Mouse (Mus musculus): ENCODE results near the gene Arhgef15. TPM values are rescaled to one million over a fixed set of nuclear protein-coding genes. Genes with fewer than 3 reads are reported as not detected.

The Arhgef15 gene
- polyA plus RNA-seq, 1 experiment from 2014 or later = 7.3 TPM

DNA sequence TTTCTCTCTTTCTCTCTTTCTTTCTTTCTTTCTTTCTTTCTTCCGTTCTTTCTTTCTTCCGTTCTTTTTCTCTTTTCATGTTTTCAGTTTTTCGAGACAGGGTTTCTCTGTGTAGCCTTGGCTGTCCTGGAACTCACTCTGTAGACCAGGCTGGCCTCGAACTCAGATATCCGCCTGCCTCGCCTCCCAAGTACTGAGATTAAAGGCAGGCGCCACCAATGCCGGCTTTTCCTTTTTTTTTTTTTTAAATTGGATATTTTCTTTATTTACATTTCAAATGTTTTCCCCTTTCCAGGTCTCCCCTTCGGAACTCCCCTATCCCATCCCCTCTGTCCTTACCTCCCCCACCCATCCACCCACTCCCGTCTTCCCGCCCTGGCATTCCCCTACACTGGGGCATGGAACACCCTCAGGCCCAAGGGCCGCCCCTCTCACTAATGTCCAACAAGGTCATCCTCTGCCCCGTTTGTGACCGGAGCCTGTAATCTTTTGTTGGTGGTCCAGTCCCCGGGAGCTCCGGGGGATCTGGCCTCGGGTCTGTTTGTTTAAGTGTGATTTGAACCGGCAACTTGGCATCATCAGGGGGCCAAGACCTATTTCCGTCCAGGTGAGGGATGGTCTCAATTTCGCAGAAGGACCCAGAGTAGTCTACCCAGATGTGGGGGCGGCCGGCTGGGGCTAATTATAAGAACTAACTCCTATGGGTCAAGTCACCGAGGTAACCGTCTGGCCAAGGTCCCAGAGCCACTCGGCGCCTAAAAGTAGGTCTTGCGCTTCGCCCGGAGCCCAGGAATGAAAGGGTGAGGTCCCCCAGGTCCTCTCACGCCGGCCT, 56.5 kb downstream of the Arhgef15 start:
- H3K4me1 ChIP-seq (ENCODE audit: control insufficient read depth, insufficient read depth, low read length) = no peaks in the 10 kb centered on the region; the same call in 1 of the 2 replicates
- peaks cover 31% of the 10 kb centered on the region for H3K36me3 ChIP-seq (ENCODE audit: control insufficient read depth, insufficient read depth, low read length)
- ATAC-seq (ENCODE audit: low read depth) (no peak; the same call in 1 of the 2 replicates), DNase-seq (ENCODE audit: low spot score) (no peak)
- peak overlapping the region; percentile 58 for H3K4me3 ChIP-seq (ENCODE audit: low read depth, low read length)
- H3K27ac ChIP-seq (replicated peaks; ENCODE audit: low read depth, low read length) = no peak overlapping the region
- peak overlapping the region; percentile 99 for H3K9ac ChIP-seq (ENCODE audit: low read depth, low read length)
- no peaks in the 10 kb centered on the region for H3K9me3 ChIP-seq (ENCODE audit: control insufficient read depth, low read length)
- H3K4me2 ChIP-seq (ENCODE audit: low read depth, low read length) = peak overlapping the region; percentile 64
- H3K27me3 ChIP-seq (replicated peaks; ENCODE audit: control insufficient read depth, insufficient read depth, low read length) = no peaks in the 10 kb centered on the region
- 22% methylated on average over 31 of the region's 31 CpGs for WGBS

DNA sequence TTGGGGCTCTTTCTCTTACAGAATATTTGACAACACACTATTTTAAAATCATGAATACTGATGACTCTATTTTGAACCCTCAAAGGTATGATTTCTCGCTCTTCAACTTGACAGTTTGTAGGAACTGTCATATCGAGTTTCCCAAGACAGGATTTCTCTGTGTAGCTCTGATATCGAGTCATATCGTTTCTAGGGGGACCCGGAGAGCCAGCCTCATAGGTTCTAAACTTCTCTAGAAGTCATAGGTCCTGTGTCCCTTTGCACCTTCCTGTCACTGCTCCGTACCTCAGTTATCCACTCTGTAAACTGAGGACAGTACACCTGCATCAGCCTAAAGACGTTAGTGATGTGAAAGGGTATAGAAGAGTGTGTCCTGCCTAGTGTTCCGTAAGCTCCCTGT, 57.5 kb downstream of the Arhgef15 start:
- no peak for ATAC-seq (ENCODE audit: low read depth)
- Histone ChIP-seq H3K4me1 (ENCODE audit: control insufficient read depth, insufficient read depth, low read length) (no peaks in the 10 kb centered on the region; the same call in 1 of the 2 replicates), H3K9me3 (ENCODE audit: control insufficient read depth, low read length) (no peaks in the 10 kb centered on the region)

DNA sequence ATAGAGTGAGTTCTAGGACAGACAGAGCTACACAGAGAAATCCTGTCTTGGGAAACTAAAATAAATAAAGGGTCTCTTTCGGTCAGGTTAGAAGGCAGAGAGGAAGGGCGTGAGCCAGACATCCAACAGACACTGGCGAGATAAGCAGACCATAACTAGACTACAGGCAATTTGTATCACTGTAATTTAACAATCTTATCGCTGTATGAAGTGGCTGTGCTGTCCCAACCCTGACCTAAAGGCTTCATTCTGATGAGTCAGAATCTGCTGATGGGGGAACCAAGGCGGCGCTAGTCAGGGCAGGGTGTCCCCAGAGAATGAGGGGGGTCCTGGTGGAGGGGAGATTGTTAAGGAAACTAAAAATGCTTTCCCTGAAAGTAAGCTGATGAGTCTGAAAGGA, 58.5 kb downstream of the Arhgef15 start:
- no peaks in the 10 kb centered on the region; the same call in 1 of the 2 replicates for H3K4me1 ChIP-seq (ENCODE audit: control insufficient read depth, insufficient read depth, low read length)
- no peak overlapping the region for H3K4me3 ChIP-seq (ENCODE audit: low read depth, low read length)
- H3K27ac ChIP-seq (replicated peaks; ENCODE audit: low read depth, low read length) = no peak overlapping the region
- no peak overlapping the region for H3K9ac ChIP-seq (ENCODE audit: low read depth, low read length)
- ATAC-seq (ENCODE audit: low read depth) = no peak
- H3K27me3 ChIP-seq (replicated peaks; ENCODE audit: control insufficient read depth, insufficient read depth, low read length) = no peaks in the 10 kb centered on the region
- H3K36me3 ChIP-seq (ENCODE audit: control insufficient read depth, insufficient read depth, low read length) = peaks cover 11% of the 10 kb centered on the region
- no peak overlapping the region for H3K4me2 ChIP-seq (ENCODE audit: low read depth, low read length)
- no peaks in the 10 kb centered on the region for H3K9me3 ChIP-seq (ENCODE audit: control insufficient read depth, low read length)
- DNase-seq (ENCODE audit: low spot score) = no peak
- WGBS = 82% methylated on average over 6 of the region's 6 CpGs

More for the DNA sequence above, 57.5 kb downstream of the Arhgef15 start:
- no peaks in the 10 kb centered on the region for H3K27me3 ChIP-seq (replicated peaks; ENCODE audit: control insufficient read depth, insufficient read depth, low read length)
- peaks cover 22% of the 10 kb centered on the region for H3K36me3 ChIP-seq (ENCODE audit: control insufficient read depth, insufficient read depth, low read length)
- no peak for DNase-seq (ENCODE audit: low spot score)
- H3K4me3 ChIP-seq (ENCODE audit: low read depth, low read length) = no peak overlapping the region
- H3K9ac ChIP-seq (ENCODE audit: low read depth, low read length) = no peak overlapping the region
- H3K27ac ChIP-seq (replicated peaks; ENCODE audit: low read depth, low read length) = no peak overlapping the region
- WGBS = 81% methylated on average over 8 of the region's 8 CpGs
- no peak overlapping the region for H3K4me2 ChIP-seq (ENCODE audit: low read depth, low read length)

DNA sequence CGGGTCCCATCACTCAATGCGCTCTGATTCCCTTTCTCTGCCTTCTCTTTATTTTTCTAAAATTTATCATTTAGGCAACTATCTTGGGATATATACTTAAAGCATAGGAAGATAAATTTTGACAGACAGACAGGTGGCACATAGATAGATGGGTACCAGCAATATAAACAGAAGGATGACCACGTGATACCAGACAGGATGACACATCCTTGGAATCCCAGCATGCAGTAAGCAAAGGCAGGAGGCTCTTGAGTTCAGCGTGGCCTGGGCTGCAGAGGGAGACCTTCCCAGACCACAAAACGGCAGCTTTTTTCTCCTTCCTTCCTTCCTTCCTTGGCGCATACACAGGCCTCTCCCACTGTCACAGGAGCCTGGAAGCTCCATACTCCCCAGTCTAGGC, 59.4 kb downstream of the Arhgef15 start:
- ATAC-seq (ENCODE audit: low read depth) = no peak
- H3K4me2 ChIP-seq (ENCODE audit: low read depth, low read length) = no peak overlapping the region
- H3K27me3 ChIP-seq (replicated peaks; ENCODE audit: control insufficient read depth, insufficient read depth, low read length) = no peaks in the 10 kb centered on the region
- WGBS = 71% methylated on average over 6 of the region's 6 CpGs
- H3K9ac ChIP-seq (ENCODE audit: low read depth, low read length) = no peak overlapping the region
- H3K27ac ChIP-seq (replicated peaks; ENCODE audit: low read depth, low read length) = no peak overlapping the region
- H3K9me3 ChIP-seq (ENCODE audit: control insufficient read depth, low read length) = no peaks in the 10 kb centered on the region
- no peaks in the 10 kb centered on the region; the same call in 1 of the 2 replicates for H3K4me1 ChIP-seq (ENCODE audit: control insufficient read depth, insufficient read depth, low read length)
- DNase-seq (ENCODE audit: low spot score) = no peak
- no peak overlapping the region for H3K4me3 ChIP-seq (ENCODE audit: low read depth, low read length)
- peaks cover 2% of the 10 kb centered on the region for H3K36me3 ChIP-seq (ENCODE audit: control insufficient read depth, insufficient read depth, low read length)

DNA sequence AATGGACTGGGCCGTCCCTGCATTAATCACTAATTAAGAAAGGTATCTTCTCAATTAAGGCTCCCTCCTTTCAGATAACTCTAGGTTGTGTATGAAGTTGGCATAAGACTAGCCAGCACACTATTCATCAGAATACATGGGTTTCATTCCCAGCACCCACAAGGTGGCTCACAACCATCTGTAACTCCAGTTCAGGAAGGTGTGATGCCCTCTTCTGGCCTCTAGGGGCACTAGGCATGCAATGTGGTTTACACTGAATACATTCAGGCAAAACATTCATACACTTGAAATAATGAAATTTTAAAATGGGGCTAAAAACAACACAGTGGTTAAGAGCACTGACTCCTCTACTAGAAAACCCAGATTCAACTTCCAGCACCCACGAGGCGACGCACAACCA, 60.2 kb downstream of the Arhgef15 start:
- 45% methylated on average over 4 of the region's 4 CpGs for WGBS
- Histone ChIP-seq H3K27me3 (replicated peaks; ENCODE audit: control insufficient read depth, insufficient read depth, low read length) (no peaks in the 10 kb centered on the region), H3K9me3 (ENCODE audit: control insufficient read depth, low read length) (no peaks in the 10 kb centered on the region), H3K27ac (replicated peaks; ENCODE audit: low read depth, low read length) (no peak overlapping the region), H3K36me3 (ENCODE audit: control insufficient read depth, insufficient read depth, low read length) (no peaks in the 10 kb centered on the region), H3K4me1 (ENCODE audit: control insufficient read depth, insufficient read depth, low read length) (no peaks in the 10 kb centered on the region; the same call in 1 of the 2 replicates), H3K4me2 (ENCODE audit: low read depth, low read length) (no peak overlapping the region), H3K9ac (ENCODE audit: low read depth, low read length) (no peak overlapping the region), H3K4me3 (ENCODE audit: low read depth, low read length) (no peak overlapping the region)
- no peak for ATAC-seq (ENCODE audit: low read depth)
- DNase-seq (ENCODE audit: low spot score) = peak; percentile 34

DNA sequence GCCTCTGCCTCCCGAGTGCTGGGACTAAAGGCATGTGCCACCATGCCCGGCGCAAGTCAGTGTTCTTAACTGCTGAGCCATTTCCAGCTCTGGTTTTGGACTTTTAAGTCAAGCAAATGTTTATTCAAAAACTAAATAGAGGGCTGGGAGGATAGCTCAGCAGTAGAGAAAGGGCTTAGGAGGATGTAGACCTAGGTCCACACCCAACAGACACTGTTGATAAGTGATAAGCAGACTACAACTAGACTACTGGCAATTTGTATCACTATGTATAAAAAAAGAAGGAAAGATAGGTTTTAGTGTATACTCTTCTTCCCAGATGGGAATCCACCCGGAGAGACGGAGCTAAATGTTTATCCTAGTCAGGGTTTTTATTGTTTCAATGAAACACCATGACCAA, 61.0 kb downstream of the Arhgef15 start:
- no peak for DNase-seq (ENCODE audit: low spot score)
- WGBS = 86% methylated on average over 5 of the region's 5 CpGs

DNA sequence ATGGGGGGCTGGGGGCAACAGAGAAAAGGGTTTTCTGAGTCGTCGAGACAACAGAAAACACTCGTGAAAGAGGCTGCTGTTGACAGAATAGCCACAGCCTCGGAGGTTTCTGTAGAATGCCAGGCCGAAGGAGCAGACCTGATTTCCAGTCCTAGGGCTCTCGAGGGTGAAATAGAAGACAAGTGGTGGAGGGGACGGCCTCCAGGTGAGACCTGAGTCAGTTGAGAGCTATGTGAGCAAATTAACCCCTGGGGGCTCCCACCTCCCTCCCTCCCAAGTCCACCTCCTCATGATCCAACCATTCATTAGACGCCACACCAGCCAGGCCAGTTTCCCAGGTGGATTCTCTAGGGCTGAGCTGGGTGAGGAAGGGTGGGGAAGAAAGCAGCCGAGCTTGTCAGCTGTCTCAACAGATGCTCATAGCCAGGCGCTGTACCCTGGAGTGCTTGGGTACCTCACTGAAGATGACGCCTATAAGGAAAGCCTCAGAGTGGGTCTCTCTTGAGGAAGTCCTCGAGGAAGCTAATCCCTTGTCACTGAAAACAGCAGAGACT, 63.3 kb downstream of the Arhgef15 start:
- Histone ChIP-seq H3K9ac (ENCODE audit: low read depth, low read length) (no peak overlapping the region), H3K9me3 (ENCODE audit: control insufficient read depth, low read length) (no peaks in the 10 kb centered on the region), H3K4me2 (ENCODE audit: low read depth, low read length) (no peak overlapping the region), H3K27me3 (replicated peaks; ENCODE audit: control insufficient read depth, insufficient read depth, low read length) (no peaks in the 10 kb centered on the region), H3K4me3 (ENCODE audit: low read depth, low read length) (no peak overlapping the region), H3K4me1 (ENCODE audit: control insufficient read depth, insufficient read depth, low read length) (no peaks in the 10 kb centered on the region), H3K27ac (replicated peaks; ENCODE audit: low read depth, low read length) (no peak overlapping the region), H3K36me3 (ENCODE audit: control insufficient read depth, insufficient read depth, low read length) (no peaks in the 10 kb centered on the region)
- peak; percentile 81 for ATAC-seq (ENCODE audit: low read depth)
- peak; percentile 67 for DNase-seq (ENCODE audit: low spot score)
- 59% methylated on average over 12 of the region's 12 CpGs for WGBS

More for the DNA sequence above, 61.0 kb downstream of the Arhgef15 start:
- Histone ChIP-seq H3K4me2 (ENCODE audit: low read depth, low read length) (no peak overlapping the region), H3K27me3 (replicated peaks; ENCODE audit: control insufficient read depth, insufficient read depth, low read length) (no peaks in the 10 kb centered on the region), H3K9ac (ENCODE audit: low read depth, low read length) (no peak overlapping the region), H3K36me3 (ENCODE audit: control insufficient read depth, insufficient read depth, low read length) (no peaks in the 10 kb centered on the region), H3K9me3 (ENCODE audit: control insufficient read depth, low read length) (no peaks in the 10 kb centered on the region), H3K4me1 (ENCODE audit: control insufficient read depth, insufficient read depth, low read length) (no peaks in the 10 kb centered on the region; the same call in 1 of the 2 replicates), H3K4me3 (ENCODE audit: low read depth, low read length) (no peak overlapping the region), H3K27ac (replicated peaks; ENCODE audit: low read depth, low read length) (no peak overlapping the region)
- ATAC-seq (ENCODE audit: low read depth) = no peak

Data from embryonic facial prominence, embryonic 14.5 days (tissue).